In genomic region chr11:16412609-16413008, GRCm38 (mm10) we compare ENCODE assay signal across 8 mouse cellular contexts.
DNase-seq lines count a peak whose midpoint lies in the region; ATAC-seq lines count a peak whose summit lies in the region.

No protein-coding gene starts in this region.

- H3K4me3 ChIP-seq in heart, embryonic 10.5 days: no peak overlapping the region
- no peak overlapping the region for H3K4me3 ChIP-seq in forebrain, embryonic 14.5 days (ENCODE audit: low read depth, low read length)
- H3K4me3 ChIP-seq in midbrain, embryonic 16.5 days (ENCODE audit: low read depth, low read length): no peak overlapping the region

- H3K36me3 ChIP-seq in heart, embryonic 10.5 days: no peaks in the 10 kb centered on the region
- no peaks in the 10 kb centered on the region for H3K36me3 ChIP-seq in forebrain, embryonic 14.5 days (ENCODE audit: control insufficient read depth, insufficient read depth, low read length)
- no peaks in the 10 kb centered on the region for H3K36me3 ChIP-seq in midbrain, embryonic 16.5 days (ENCODE audit: control insufficient read depth, insufficient read depth, low read length)

- H3K4me2 ChIP-seq in forebrain, embryonic 14.5 days (ENCODE audit: low read length): no peak overlapping the region
- no peak overlapping the region for H3K4me2 ChIP-seq in midbrain, embryonic 16.5 days (ENCODE audit: low read length)

- H3K27me3 ChIP-seq in heart, embryonic 10.5 days (ENCODE audit: insufficient read depth, poor library complexity, severe bottlenecking): no peaks in the 10 kb centered on the region
- no peaks in the 10 kb centered on the region for H3K27me3 ChIP-seq in forebrain, embryonic 14.5 days (replicated peaks; ENCODE audit: control insufficient read depth, insufficient read depth, low read length)
- no peaks in the 10 kb centered on the region for H3K27me3 ChIP-seq in midbrain, embryonic 16.5 days (ENCODE audit: control insufficient read depth, insufficient read depth, low read depth, low read length)

- no peak overlapping the region for H3K9ac ChIP-seq in forebrain, embryonic 14.5 days (ENCODE audit: low read length)
- no peak overlapping the region for H3K9ac ChIP-seq in midbrain, embryonic 16.5 days (ENCODE audit: low read depth, low read length)

- no peak overlapping the region for H3K27ac ChIP-seq in heart, embryonic 10.5 days
- no peak overlapping the region for H3K27ac ChIP-seq in forebrain, embryonic 14.5 days (ENCODE audit: low read depth, low read length)
- H3K27ac ChIP-seq in midbrain, embryonic 16.5 days (ENCODE audit: low read length): no peak overlapping the region

- DNase-seq in heart, adult 8-10 months (ENCODE audit: low spot score): peak; percentile 6
- DNase-seq in heart, embryonic 10.5 days (ENCODE audit: low spot score): no peak
- peak; percentile 93 for DNase-seq in forebrain, embryonic 14.5 days (ENCODE audit: low spot score)
- DNase-seq in kidney, adult 11 months: peak; percentile 36
- DNase-seq in left cerebral cortex, postnatal 25 days (ENCODE audit: low spot score in 2 of 2): peak; percentile 39 to 77
- no peak for DNase-seq in B cell, adult 2 months

- 24% methylated on average over 4 of the region's 4 CpGs for WGBS in heart, embryonic 10.5 days
- 24% methylated on average over 4 of the region's 4 CpGs for WGBS in forebrain, embryonic 14.5 days
- 18% methylated on average over 4 of the region's 4 CpGs for WGBS in midbrain, embryonic 16.5 days

- intact Hi-C loops in left cerebral cortex, postnatal 25 days (cut with DNase I): no loop called here

- peak; percentile 78 for ATAC-seq in cerebellum, adult (ENCODE audit: insufficient number of reproducible peaks, low FRiP score, low TSS enrichment)
- ATAC-seq in forebrain, embryonic 14.5 days: peak; percentile 94
- peak; percentile 93 for ATAC-seq in midbrain, embryonic 16.5 days

- H3K4me1 ChIP-seq in heart, embryonic 10.5 days: no peaks in the 10 kb centered on the region
- H3K4me1 ChIP-seq in forebrain, embryonic 14.5 days (ENCODE audit: control insufficient read depth, insufficient read depth, low read length): no peaks in the 10 kb centered on the region
- no peaks in the 10 kb centered on the region for H3K4me1 ChIP-seq in midbrain, embryonic 16.5 days (ENCODE audit: control insufficient read depth, insufficient read depth, low read length)

- no peaks in the 10 kb centered on the region for H3K9me3 ChIP-seq in heart, embryonic 10.5 days
- H3K9me3 ChIP-seq in forebrain, embryonic 14.5 days (replicated peaks; ENCODE audit: control insufficient read depth, low read length): no peaks in the 10 kb centered on the region
- no peaks in the 10 kb centered on the region for H3K9me3 ChIP-seq in midbrain, embryonic 16.5 days (replicated peaks; ENCODE audit: control insufficient read depth, low read length, poor library complexity, severe bottlenecking)

Comparison
In these comparisons a context has a peak if more than half of its experiments do, and no peak if none do; other contexts are left out.
1. DNase-seq: peak in heart, adult 8-10 months (single experiment), forebrain, embryonic 14.5 days (single experiment), kidney, adult 11 months (single experiment) and left cerebral cortex, postnatal 25 days (2 of 2); none in heart, embryonic 10.5 days (single experiment) and B cell, adult 2 months (0 of 2).
2. Peak in every context shown above with its lines, with median percentiles within 50 percentile points of each other: ATAC-seq.